Mouse (Mus musculus) kidney, adult 11 months (tissue): ENCODE results near the gene Pax7.
A peak's percentile ranks its signal among the peaks of the same experiment; 100 is the strongest.

ENCODE experiments used
- DNase-seq: peaks from one replicate; pipeline ENCODE4 v3.0.0; 2022

The Pax7 gene

DNA sequence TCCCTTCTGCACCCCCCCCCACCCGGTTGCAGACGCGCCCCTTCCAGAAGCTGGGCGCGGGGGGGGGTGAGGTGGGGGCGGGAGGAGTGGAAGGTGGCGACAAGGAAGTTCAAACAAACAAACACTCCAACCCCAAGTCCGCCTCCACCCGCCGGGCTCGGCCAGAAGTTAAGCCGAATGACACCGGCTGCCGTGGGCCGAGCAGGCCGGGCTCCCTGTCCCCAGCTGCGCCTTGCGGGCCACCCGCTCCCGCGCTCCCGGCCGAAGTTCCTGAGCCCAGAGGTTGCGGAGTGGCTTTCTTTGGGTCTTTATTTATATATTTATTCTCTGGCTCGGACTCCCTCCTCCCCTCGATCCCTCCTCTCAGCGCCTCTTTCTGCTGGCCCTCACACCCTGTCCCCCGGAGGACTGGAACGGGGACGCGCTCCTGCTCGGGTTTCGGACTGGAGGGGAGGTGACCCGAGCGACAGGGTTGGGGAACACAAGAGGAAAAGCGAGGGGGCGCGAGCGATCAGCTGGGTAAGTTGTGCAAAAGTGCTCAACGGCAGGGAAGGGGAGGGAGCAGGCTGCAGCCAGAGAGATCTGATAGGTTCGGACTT lies at the start of gene Pax7:
Gene Pax7 (minus strand): TSS at position 493 of the 599 bp plus-strand sequence.
- DNase-seq: no peak

DNA sequence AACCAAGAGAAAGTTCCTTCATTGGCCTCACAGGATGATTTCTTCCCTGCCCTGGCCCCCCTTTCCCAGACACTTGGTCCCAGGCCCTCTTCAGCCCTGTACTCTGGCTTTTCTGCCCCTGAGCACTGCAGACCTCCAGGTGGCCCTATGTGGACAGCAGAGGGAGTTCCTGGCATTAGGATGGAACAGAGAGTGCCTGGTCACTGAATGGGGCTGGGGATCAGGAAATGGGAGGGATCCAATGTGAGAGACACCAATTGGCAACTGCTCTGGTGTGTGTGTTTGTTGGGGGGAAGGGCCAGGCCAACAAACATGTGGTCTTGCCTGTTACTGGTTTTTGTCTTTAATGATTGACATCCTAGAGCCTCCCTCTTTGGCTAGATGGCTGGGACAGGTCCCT lies 48.5 kb upstream of the Pax7 start:
- no peak for DNase-seq

DNA sequence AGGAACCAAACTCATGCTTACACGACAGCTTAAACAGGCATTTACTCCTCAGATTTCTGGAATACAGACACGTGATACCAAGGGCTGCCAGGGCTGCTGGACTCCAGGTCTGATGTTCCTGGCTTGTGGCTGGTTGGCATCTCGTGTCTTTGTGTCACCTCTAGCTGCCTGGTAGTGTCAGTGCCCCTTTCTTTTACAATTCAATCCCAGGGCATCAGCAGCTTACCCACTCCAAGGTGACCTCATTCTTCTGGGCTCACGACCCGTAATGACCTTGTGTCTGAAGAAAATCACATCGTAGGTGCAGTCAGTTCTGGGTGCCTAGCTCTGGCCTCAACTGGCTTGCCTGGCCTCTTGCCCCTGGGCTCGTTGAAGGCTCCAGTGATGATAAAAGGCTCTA lies 46.0 kb upstream of the Pax7 start:
- DNase-seq: no peak

DNA sequence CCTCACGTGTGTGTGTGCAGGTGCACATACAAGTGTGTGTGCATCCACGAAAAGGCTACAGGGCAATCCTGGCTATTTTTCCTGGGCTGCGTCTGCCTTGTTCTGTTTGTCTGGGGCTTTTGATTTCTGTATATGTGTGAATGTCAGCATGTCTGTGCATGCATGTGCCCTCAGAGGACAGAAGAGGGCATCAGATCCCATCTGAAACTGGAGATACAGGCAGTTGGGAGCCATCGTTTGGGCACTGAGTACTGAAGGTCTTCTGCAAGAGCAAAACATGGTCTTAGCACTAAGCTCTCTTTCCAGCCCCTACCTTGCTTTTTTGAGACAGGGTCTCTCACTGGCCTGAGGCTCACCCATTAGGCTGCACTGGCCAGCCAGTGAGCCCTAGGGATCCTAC lies 45.1 kb upstream of the Pax7 start:
- DNase-seq: no peak

DNA sequence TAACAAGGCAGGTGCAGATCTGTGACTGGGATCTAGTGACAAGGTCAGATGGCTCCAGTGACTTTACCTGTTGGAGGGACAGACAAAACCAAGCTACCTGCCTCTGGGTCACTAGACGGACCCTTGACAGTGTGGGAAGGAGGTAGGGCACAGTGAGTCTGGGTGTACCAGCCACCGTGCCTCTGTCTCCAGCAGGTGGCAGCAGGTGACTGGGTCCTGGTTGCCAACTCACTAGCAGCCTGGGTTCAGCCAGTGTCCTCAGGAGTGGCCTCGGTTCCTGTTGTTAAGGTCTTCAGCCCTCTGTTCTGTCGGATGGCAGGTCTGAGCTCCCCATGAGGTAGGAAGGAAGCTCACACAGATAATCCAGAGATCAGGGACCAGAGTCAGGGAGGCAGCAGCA lies 43.9 kb upstream of the Pax7 start:
- DNase-seq: peak; percentile 52

DNA sequence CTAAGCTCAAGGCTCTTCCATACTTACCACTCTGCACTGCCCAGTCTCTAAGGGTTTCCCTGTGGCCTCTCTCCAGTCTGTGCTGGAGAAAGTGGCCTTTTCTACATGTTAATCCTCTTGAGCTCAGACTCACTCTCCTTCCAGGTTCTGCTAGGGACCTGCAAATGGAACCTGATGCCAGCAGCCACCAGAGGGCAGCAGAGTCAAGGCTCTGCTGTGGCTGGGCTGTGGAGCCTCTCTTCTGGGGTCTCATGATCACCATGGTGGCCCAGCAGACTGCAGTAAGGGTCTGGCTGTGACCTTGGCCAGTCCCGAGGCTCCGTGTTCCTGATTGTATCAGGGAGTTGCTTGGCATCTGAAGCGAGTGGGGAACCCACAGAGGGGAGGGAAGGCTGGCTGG lies 39.3 kb upstream of the Pax7 start:
- DNase-seq: no peak

DNA sequence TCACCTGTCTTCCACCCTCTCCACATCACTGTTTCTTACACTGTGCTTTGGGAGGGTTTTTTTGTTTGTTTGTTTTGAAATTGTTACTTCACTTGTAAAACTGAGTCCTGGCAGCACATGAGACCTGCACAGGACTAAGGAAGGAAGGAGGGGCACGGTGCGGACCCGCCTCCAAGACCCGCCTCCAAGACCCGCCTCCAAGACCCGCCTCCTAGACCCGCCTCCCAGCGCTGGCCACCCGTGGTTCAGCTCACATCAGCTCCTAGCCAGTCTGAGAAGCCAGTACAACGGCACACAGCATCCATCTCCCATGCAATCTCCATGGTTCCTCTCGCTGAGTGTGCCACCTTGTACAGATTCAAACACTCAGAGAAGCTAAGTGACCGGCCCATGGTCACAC lies 38.4 kb upstream of the Pax7 start:
- DNase-seq: no peak

DNA sequence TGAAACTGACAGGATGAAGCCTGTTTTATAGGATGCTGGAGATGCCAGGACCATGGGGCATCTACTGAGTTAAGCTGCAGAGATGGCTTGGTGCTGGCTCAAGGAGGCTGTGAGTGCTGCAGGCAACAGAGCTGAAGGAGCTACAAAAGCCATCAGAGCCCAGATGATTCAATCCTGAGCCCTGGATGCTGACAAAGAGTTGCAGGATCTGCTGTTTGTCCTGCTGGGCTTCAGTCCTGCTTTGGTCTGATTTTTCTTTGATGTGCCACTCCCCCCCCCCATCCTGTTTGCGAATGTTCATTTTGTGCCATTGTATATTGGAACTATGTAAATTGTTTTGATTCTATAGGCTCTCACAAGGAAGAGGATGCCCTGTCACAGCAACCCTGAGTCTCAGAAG lies 29.9 kb upstream of the Pax7 start:
- DNase-seq: no peak

DNA sequence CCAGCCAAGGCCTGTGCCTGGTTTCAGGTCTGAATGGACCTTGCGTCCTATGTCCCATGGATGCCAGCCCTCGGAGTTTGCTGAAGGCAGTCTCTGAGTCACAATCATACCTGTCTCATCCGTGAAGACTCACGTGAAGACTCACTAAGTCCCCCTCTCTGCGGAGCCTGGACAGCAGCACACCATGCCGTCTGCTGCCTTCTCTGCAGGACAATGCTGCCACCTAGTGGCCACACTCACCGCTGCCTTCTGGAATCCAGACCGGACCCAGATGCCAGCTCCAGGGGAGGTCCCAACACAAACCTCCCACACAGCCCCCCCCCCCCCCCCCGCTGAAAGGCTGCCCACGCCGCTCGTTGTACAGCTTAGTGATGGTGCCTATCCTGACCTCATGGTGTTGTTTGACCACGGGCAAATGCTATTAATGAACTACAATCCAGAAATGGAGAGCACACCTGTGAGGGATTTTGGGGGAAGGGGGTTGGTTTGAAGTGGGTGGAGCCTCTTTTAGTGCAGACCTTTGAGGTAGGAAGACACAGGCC lies 25.4 kb upstream of the Pax7 start:
- DNase-seq: peak; percentile 57

DNA sequence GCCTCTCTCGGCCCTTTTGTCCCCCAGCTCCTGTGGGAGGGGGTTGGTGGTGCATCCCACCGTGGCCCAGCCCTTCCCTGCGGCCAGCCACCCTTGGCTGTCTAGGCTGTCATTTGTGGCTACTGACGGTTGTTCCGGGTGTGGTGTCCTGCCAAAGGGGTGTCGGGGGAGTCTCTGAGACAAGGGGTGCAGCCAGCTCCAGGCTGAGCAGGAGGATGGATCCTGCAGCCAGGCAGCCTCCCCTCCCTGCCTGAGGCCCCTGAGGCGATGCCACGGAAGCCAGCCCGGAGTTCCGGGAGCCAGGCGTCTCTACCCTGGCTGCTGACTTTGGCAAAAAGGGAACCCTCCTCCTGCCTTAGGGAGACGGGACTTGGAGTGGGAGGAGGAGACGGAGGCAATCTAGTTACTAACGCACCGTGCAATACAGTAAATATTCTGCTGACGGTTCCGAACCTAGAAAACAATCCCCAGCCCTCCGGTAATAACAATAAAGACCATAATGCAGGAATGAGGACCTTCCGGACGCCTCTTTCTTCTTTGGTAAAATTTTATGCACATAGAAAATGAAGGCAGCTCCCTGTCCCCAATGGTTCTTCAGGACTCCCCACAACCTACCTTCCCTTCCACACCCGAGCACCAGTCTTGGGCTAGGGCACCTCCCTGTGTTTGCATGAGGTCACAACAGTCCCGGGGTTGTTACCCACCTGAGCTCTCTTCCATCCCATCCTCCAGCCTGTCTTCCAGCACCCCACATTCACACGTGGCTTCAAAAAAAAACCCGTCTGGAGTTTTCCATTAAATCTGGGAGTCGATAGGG lies 19.1 kb upstream of the Pax7 start:
- no peak for DNase-seq

DNA sequence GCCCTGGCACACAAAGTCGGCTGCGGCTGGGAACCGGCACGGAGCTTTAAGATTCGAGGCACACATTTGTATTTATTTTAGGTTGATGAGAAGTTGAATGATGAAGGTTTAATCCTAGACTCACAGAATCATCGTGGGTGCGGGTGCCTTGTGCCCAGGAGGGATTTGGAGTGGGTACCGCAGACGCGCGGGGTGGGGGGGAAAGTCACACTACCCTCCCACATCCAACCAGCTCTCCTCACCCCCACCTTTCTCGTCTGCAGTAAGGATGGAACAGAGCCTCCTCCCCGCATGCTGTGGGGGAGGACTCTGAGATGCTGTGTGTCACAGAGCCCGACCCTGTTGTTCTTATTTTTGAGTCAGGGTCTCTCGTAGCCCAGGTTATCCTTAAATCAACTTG lies 18.1 kb upstream of the Pax7 start:
- no peak for DNase-seq

DNA sequence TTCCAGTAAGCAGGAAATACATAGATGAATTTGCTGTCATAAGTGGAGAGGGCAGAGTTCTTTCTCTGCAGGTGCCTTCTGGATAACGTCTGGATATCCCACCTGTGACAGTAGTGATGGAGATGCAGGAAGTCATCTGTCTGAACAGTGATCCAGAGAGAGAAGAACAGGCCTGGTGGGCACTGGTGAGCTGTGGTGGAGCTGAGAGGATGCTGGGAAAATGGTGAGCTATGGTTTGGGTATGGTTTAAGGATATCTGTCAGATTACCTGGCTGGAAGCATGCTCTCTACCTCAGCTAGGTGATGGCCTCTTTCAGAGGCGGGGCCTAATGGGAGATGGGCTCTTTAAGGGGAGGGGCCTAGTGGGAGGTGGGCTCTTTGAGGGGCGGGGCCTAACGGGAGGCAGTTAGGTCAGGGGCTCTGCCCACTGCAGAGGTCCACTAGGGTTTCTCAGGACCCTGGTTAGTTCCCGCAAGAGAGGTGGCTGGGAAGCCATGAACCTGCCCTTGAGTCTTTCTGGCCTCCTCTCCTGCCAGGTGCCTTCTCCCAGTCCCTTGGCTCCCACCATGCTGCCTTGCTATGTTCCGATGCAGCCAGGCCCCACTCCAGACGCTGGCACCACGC lies 17.3 kb upstream of the Pax7 start:
- no peak for DNase-seq

DNA sequence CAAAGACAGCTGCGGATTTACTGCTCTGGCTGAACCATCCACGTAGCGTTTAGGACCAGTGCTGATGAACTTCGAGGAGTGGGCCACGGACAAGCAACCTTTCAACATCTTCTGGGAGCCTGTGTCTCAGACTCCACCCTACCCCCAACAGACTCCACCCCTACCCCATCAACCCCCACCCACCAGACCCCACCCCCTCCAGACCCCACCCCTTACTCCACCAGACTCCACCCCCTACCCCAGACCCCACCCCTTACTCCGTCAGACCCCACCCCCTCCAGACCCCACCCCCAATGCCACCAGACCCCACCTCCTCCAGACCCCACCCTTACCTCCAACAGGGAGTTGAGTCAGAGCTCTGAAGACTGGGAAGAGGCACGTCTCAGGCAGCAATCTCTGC lies 10.1 kb upstream of the Pax7 start:
- DNase-seq: no peak

DNA sequence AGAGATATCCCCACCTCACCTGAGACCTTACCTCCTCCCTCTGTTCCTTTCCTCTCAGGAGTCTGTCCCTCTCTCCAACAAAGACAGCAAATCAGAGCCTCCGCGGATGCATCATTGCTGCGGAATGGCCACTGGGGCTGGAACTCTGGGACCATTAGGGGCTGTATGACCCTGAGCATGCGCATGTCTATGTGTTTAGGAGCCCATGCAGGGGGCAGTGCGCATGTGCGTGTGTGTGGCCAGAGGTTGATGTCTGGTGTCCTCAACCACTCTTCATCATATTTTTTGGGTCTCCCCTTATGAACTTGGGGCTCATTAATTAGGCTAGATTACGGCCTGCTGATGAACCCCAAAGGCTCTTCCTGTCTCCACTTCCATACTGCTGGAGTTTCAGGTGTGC lies 9.6 kb upstream of the Pax7 start:
- no peak for DNase-seq

DNA sequence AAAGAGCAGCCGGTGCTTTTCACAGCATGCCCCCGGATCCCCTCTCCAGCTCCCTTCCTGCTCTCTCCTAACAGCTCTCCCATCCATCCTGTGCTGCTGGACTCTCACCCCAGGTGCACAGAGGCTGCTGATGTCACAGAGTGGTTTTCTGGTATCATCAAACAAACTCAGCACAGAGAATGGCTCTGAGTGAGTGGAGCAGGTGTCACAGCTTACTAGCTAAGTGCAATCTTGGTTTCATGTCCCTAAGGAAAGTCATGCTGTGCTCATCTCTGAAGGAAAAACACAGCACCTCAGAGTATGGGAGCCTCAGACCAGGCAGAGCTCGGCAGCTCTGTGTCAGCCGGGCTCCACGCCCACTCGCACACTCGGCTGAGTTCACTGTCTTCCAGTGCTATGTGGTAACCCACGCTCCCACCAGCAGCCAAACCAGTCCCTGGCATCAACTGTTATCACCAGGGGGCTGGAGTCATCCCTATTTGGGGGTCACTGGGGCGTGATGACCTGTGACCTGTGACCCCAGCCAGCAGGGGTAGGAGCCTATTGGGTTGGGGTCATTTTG lies 7.7 kb upstream of the Pax7 start:
- DNase-seq: no peak

DNA sequence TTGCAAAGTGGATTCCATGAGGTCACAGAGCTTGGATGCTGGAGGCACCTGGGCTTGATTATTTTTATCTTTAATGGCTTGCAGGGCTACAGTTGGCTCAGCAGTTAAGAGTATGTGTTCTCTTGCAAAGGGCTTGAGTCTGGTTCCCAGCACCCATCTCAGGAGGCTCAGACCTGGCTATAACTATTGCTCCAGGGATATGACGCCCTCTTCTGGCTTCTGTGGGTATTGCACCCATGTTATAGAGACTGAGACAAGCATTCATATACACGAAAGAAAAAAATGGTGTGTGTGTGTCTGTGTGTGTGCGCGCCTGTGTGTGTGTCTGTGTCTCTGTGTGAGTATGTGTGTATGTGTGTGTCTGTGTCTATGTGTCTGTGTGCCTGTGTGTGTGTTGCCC lies 7.1 kb upstream of the Pax7 start:
- no peak for DNase-seq

DNA sequence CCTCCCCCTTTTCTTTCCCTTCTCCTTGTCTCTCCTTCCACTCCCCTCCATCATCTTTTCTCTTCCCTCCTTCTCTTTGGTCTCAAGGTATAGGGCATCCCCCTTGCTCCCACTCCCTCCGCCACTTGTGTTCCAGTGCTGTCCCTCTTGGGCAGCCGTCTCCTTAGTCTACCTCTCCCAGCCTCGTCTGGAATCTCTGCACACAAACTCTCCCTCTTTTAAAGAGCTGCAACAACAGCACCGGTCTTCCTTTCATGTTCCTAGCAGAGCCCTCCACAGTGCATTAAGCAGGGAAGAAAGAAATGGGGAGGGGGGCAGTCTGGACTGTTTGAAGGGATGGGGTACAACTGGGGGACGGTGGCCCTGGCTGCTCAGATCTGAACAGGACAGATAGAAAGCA lies 3.4 kb upstream of the Pax7 start:
- DNase-seq: no peak

DNA sequence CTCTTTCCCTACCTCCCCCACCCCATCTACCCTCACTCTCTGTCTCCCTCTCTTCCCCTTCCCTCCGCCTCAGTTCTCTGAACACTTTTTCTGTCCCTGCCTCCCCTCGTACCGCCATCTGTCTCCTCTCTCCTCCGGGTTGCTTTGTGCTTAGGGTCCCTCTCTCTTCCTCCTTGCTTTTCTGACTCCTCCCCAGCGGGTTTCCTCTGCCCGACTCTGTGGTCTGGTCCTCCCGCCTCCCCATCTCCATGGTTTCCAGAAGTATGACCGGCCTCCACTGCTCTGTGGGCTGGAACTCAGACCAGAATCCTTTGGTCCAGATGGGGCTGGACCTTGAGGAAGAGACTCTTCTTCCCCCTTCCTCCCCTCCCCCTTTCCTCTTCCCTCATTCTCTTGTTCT lies 2.9 kb upstream of the Pax7 start:
- DNase-seq: no peak

DNA sequence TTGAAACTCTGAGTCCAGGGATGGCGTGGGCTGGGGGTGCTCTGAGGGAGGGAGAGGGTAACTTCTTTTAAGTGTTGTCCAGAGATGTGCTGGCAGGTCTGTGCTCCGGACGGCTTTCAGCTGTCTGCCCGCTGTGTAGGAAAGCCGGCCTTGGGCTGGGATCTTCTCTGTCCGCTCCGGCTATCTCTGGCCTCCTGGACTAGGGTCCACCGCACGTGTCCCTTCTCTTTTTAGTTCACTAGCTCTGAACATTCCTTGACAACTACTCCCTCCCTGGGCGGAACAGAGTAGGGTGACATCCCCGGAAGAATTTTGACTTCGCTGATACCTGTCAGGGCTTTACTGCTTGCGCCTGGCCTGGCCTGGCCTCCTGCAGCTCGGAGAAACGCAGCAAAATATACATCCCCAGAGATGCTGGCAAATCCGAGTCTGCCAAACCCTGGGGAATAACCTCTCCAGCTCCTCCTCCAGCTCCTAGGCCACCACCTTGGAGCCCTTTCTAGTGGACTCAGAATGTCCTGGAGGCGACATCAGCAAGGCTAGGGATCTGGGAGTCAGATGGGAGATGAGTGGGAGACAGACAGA lies 581 bp upstream of the Pax7 start:
- no peak for DNase-seq

DNA sequence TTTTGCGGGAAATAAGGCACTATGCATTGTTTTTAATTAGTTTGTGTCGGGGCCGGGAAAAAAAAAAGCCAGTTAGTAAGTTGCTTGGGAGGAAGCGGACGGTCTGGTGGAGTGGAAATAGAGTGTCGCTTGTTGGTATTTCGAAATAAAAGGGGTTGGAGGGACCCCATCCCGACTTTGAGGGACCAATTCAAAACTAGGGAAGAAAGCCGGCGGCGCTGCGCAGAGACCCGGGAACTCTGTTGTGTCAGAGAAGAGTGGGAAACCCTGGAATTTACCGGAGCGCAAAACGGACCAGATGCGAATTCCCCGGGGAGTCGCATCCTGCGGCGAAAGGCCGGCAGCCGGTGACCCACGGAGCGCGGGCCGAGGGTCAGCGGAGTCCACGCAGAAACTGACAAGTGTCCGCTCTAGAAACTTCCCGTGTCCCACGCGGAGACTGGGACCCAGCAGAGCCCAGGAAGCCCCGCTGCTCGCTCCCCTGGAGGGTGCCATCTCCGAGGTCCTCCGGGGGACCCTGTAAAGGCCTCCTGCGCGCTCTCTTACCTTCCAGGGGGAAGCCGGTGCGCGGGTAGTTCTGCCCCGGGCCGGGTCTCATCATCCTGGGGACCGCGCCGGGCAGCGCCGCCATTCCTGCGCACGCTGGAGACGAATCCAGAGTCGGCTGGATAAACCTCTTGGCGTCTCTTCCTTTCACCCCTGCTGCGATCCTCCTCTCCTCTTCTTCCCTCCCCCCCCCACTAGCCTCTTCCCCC lies 870 bp downstream of the Pax7 start:
- DNase-seq: no peak

DNA sequence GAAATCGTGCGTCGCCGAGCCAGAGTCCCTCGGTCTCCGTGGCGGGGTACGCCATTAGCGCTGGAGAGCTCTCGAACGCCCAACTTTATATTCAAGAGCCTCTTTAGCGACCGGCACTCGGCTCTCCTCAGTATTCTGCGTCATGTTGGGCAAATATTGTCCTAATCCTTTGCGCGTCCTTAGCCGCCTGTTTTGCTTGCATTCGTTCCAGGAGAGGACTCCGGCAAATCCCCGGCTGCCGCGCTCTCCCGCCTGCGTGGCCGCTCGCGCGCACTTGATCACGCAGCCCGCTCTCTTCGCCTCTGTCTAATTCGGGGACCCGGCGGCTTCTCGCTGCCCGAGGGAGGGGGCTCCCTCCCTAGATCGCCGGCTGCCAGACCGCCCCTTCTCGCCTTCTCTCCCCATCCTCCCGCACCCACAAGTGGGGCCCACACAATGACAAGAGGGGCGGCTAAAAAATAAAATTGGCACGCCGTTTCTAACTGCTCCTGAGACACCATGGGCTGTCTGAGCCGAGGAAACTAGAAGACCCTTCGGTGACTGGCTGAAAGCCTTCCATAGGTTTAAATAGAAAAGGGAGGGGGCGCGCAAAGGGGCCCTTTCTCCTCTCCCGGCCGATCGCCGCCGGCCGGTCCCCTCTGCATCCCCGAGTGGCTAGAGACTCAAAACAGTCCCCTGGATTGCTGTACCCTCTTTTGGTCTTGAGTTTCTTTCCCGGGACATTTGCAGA lies 1.7 kb downstream of the Pax7 start:
- no peak for DNase-seq
